Mouse (Mus musculus) G1E (cell line): Measurements from ENCODE around the gene Gm4779. TPM values are rescaled to one million over a fixed set of nuclear protein-coding genes. Genes with fewer than 3 reads are reported as not detected.
A peak's percentile ranks its signal among the peaks of the same experiment; 100 is the strongest.
"Not testable (repeated sequence)": the region's sequence is repeated elsewhere in the genome, so short reads cannot be mapped to it uniquely, and the experiment has no call there.

Experiments used
- ATAC-seq: 2 replicates; pipeline ENCODE4 v1.8.0; 2016; ENCODE audit warnings: mild to moderate bottlenecking; ENCODE audit not compliant: insufficient number of reproducible peaks, poor library complexity, low FRiP score, severe bottlenecking; ENCODE audit errors: extremely low read depth
- DNase-seq: peaks from one replicate; pipeline ENCODE4 v3.0.0; 2012; ENCODE audit warnings: low spot score
- H3K27me3 ChIP-seq: 2 replicates; pipeline ENCODE4 v1.6.1; 2012; ENCODE audit warnings: mild to moderate bottlenecking, low read length, inconsistent platforms; ENCODE audit not compliant: insufficient read depth
- H3K36me3 ChIP-seq: replicated peaks from 2 replicates; pipeline ENCODE3; 2012; ENCODE audit warnings: mild to moderate bottlenecking, inconsistent platforms
- H3K4me1 ChIP-seq: 2 replicates; pipeline ENCODE4 v1.6.1; 2012; ENCODE audit warnings: low read depth, low read length, inconsistent platforms, mixed read lengths; ENCODE audit not compliant: insufficient read depth
- H3K4me3 ChIP-seq: 2 replicates; pipeline ENCODE4 v1.5.1; 2012; ENCODE audit warnings: low read depth, mild to moderate bottlenecking, inconsistent platforms, low read length, moderate library complexity, mixed read lengths
- H3K9me3 ChIP-seq: replicated peaks from 2 replicates; pipeline ENCODE4 v1.6.1; 2012; ENCODE audit warnings: inconsistent platforms
- CTCF ChIP-seq: IDR thresholded peaks from 2 replicates; pipeline ENCODE4 v1.5.1; 2012; ENCODE audit warnings: low read depth, low read length, inconsistent platforms, mixed read lengths
- GATA1 ChIP-seq: IDR thresholded peaks from 2 replicates; pipeline ENCODE4 v1.6.1; 2012; ENCODE audit warnings: borderline replicate concordance, low read length, inconsistent platforms, mixed read lengths
- GATA2 ChIP-seq: IDR thresholded peaks from 2 replicates; pipeline ENCODE4 v1.6.1; 2012; ENCODE audit warnings: low read depth, low read length, inconsistent platforms, borderline replicate concordance
- POLR2AphosphoS5 ChIP-seq: IDR thresholded peaks from 2 replicates; pipeline ENCODE4 v1.6.1; 2012; ENCODE audit warnings: low read depth, low read length, inconsistent platforms; ENCODE audit not compliant: insufficient replicate concordance
- TAL1 ChIP-seq: conservative IDR thresholded peaks from 2 replicates; pipeline ENCODE4 v1.6.1; 2012; ENCODE audit warnings: low read depth, low read length, inconsistent platforms, mixed read lengths
- polyA plus RNA-seq: library from polyadenylated mRNA; stranded (reverse); fragments of >175 nt; gene quantifications from 2 replicates; pipeline ENCODE4 v1.2.3, GENCODE M21; 2012
- total RNA-seq, 2 experiments: library from RNA; stranded (forward) in 1 of 2; stranded (reverse) in 1 of 2; fragments of 200-1000 nt in 1 of 2; fragments of >200 nt in 1 of 2; fragmentation: Nextera tagmentation in 1 of 2; gene quantifications; 2 replicates each; pipeline ENCODE4 v1.2.3; 2014 to 2017

Gm4779 gene
- not detected in 2 replicates for total RNA-seq (2014; fragmentation: Nextera tagmentation)
- total RNA-seq (2017) = not detected in 2 replicates
- not detected in 2 replicates for polyA plus RNA-seq

GRCm38 (mm10) chrX:101794342-101794741, at the start of gene Gm4779, which contains the start of gene 8030474K03Rik:
Gm4779 (minus strand) TSS chrX:101794423.
8030474K03Rik (plus strand) TSS chrX:101794656.
- Histone ChIP-seq H3K4me3 (no peak within 1 kb of the TSS), H3K27me3 (no peaks in the 10 kb centered on the region), H3K36me3 (no peaks in the 10 kb centered on the region), H3K4me1 (no peaks in the 10 kb centered on the region), H3K9me3 (no peaks in the 10 kb centered on the region)
- ATAC-seq (no peak), DNase-seq (no peak)
- TF ChIP-seq GATA2 = no peak
- no peak for TF ChIP-seq GATA1
- no peak for TF ChIP-seq POLR2AphosphoS5
- no peak for TF ChIP-seq TAL1
- TF ChIP-seq CTCF = no peak

- H3K36me3 ChIP-seq, H3K9me3 ChIP-seq, ATAC-seq, H3K4me3 ChIP-seq, H3K4me1 ChIP-seq, DNase-seq, H3K27me3 ChIP-seq: not testable (repeated sequence)
Measured at GRCm38 (mm10) chrX:101819980-101820379, 25.8 kb upstream of the Gm4779 start.

DNA sequence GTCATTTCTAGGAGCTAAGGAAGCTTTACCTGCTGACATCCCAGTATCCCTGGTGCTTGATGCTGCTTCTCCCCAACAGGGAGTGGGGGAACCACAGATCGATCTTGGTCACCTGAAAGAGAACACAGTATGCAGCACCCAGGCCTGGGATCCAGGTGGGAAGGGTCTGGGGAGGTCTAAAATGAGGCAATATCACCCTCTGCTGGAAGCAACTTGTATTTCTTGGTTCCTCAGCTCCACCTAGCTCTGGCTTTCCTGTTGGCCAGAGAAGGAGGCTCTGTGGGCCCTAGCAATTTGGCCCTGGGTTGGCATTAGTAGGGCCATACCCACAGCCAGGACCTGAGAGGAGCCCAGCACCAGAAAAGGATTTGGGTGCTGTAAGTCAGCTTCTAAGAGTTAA, 24.9 kb upstream of the Gm4779 start:
- ATAC-seq (no peak), DNase-seq (no peak)
- Histone ChIP-seq H3K4me3 (no peak overlapping the region), H3K4me1 (no peaks in the 10 kb centered on the region), H3K36me3 (no peaks in the 10 kb centered on the region), H3K9me3 (no peaks in the 10 kb centered on the region), H3K27me3 (no peaks in the 10 kb centered on the region)
- no peak for TF ChIP-seq GATA2
- no peak for TF ChIP-seq TAL1
- no peak for TF ChIP-seq CTCF
- TF ChIP-seq GATA1 = no peak
- no peak for TF ChIP-seq POLR2AphosphoS5

DNA sequence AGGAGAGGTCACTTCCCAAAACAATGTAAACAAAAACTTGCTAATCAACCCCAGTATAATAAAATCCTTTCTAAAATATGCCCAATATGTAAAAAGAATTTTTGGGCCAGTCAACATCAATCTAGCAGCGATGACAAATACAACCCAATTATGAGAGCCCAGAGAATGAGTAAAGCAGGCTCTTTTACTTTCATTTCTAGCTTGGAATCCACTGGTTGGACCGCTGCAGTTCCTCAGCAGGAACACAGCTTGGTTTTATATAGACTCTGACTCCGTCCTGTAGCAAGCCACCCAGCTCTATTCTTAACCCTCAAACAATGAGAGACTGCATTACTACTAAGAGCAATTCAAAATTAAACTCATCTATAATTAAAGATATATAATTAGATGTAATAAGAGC, 17.5 kb upstream of the Gm4779 start:
- Histone ChIP-seq H3K4me3 (no peak overlapping the region), H3K27me3 (no peaks in the 10 kb centered on the region), H3K36me3 (no peaks in the 10 kb centered on the region), H3K4me1 (no peaks in the 10 kb centered on the region), H3K9me3 (no peaks in the 10 kb centered on the region)
- no peak for DNase-seq
- TF ChIP-seq TAL1 (no peak), POLR2AphosphoS5 (no peak), GATA1 (no peak), GATA2 (no peak), CTCF (no peak)
- ATAC-seq = no peak

DNA sequence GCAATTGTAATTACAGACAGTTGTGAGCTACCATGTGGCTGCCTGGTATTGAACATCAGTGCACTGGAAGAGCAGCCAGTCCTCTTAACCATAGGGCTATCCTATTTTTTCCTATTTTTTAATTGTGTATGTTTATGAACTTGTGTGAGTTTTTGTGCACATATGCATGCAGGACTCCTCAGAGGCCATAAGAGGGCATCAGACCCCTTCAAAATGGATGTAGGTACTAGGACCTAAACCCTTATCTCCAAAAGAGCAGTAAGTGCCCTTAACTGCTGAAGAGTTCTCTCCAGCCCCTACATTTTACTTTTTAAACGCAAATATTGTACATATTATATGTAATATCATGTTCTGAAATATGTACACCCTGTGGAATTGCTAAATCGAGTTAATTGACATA, 11.3 kb upstream of the Gm4779 start:
- no peaks in the 10 kb centered on the region for H3K4me1 ChIP-seq
- no peaks in the 10 kb centered on the region for H3K9me3 ChIP-seq
- ATAC-seq (no peak), DNase-seq (no peak)
- H3K4me3 ChIP-seq = no peak overlapping the region
- no peaks in the 10 kb centered on the region for H3K36me3 ChIP-seq
- no peak for TF ChIP-seq CTCF
- no peaks in the 10 kb centered on the region for H3K27me3 ChIP-seq

- no peak overlapping the region for H3K4me3 ChIP-seq
- ATAC-seq (no peak), DNase-seq (no peak)
Measured at GRCm38 (mm10) chrX:101791551-101791950, 2.7 kb downstream of the Gm4779 start.

DNA sequence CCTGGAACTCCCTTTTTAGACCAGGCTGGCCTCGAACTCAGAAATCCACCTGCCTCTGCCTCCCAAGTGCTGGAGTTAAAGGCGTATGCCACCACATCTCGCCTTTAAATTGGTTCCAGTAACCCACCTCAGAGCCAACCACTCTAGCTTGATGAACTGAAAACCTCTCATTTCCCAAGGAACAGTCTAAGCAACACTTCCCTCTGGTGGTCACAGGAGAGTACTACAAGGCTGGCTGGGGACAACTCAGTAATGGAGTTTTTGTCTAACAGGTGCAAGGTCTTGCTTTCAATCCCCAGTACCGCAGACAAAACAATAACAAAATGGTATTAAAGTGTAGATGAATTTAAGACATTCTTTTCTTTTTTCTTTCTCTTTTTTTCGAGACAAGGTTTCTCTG, 22.2 kb downstream of the Gm4779 start:
- Histone ChIP-seq H3K9me3 (no peaks in the 10 kb centered on the region), H3K4me1 (no peaks in the 10 kb centered on the region), H3K4me3 (no peak overlapping the region), H3K36me3 (no peaks in the 10 kb centered on the region), H3K27me3 (no peaks in the 10 kb centered on the region)
- DNase-seq (peak; percentile 22), ATAC-seq (no peak)
- TF ChIP-seq CTCF (peak; percentile 66), GATA2 (no peak)

More at GRCm38 (mm10) chrX:101791551-101791950, 2.7 kb downstream of the Gm4779 start:
- Histone ChIP-seq H3K27me3 (no peaks in the 10 kb centered on the region), H3K9me3 (no peaks in the 10 kb centered on the region), H3K36me3 (no peaks in the 10 kb centered on the region), H3K4me1 (no peaks in the 10 kb centered on the region)
- no peak for TF ChIP-seq POLR2AphosphoS5
- TF ChIP-seq CTCF = peak; percentile 24; the same call in 1 of the 2 replicates
